Mouse (Mus musculus) testis, adult 2 months (tissue): ENCODE results near the gene Sacm1l. TPM values are rescaled to one million over a fixed set of nuclear protein-coding genes. Genes with fewer than 3 reads are reported as not detected.

Experiments
- H3K27ac ChIP-seq: fragments of 200-500 bp; 2 replicates; pipeline ENCODE4 v1.5.1; 2012; ENCODE audit warnings: low read depth, low read length; ENCODE audit not compliant: control insufficient read depth, insufficient read depth
- H3K27me3 ChIP-seq: fragments of 200-500 bp; 2 replicates; pipeline ENCODE4 v1.6.1; 2012; ENCODE audit warnings: mild to moderate bottlenecking, low read length, moderate library complexity; ENCODE audit not compliant: control insufficient read depth, insufficient read depth
- H3K36me3 ChIP-seq: fragments of 200-500 bp; 2 replicates; pipeline ENCODE4 v1.6.1; 2012; ENCODE audit warnings: mild to moderate bottlenecking, low read length; ENCODE audit not compliant: control insufficient read depth, insufficient read depth
- H3K4me1 ChIP-seq: fragments of 200-500 bp; 2 replicates; pipeline ENCODE4 v1.6.1; 2012; ENCODE audit warnings: low read length; ENCODE audit not compliant: control insufficient read depth, insufficient read depth
- H3K4me3 ChIP-seq: fragments of 200-500 bp; 2 replicates; pipeline ENCODE4 v1.5.1; 2012; ENCODE audit warnings: low read depth, mild to moderate bottlenecking, low read length, moderate library complexity, mixed read lengths; ENCODE audit not compliant: control insufficient read depth
- CTCF ChIP-seq: fragments of 200-500 bp; IDR thresholded peaks from 2 replicates; pipeline ENCODE4 v1.5.1; 2012; ENCODE audit warnings: low read depth, mild to moderate bottlenecking, inconsistent platforms, low read length, moderate library complexity; ENCODE audit not compliant: control insufficient read depth, insufficient read depth, insufficient replicate concordance
- POLR2A ChIP-seq: fragments of 200-500 bp; IDR thresholded peaks from 2 replicates; pipeline ENCODE4 v1.6.1; 2012; ENCODE audit warnings: low read depth, mild to moderate bottlenecking, inconsistent platforms, low read length, moderate library complexity; ENCODE audit not compliant: control insufficient read depth
- polyA plus RNA-seq: library from polyadenylated mRNA; depleted of rRNA; stranded (reverse); fragments of >200 nt; gene quantifications from 2 replicates; pipeline ENCODE4 v1.2.3, GENCODE M21; 2012; rRNA removed

Gene Sacm1l
- polyA plus RNA-seq: 2.9 and 5.1 TPM in 2 replicates

DNA sequence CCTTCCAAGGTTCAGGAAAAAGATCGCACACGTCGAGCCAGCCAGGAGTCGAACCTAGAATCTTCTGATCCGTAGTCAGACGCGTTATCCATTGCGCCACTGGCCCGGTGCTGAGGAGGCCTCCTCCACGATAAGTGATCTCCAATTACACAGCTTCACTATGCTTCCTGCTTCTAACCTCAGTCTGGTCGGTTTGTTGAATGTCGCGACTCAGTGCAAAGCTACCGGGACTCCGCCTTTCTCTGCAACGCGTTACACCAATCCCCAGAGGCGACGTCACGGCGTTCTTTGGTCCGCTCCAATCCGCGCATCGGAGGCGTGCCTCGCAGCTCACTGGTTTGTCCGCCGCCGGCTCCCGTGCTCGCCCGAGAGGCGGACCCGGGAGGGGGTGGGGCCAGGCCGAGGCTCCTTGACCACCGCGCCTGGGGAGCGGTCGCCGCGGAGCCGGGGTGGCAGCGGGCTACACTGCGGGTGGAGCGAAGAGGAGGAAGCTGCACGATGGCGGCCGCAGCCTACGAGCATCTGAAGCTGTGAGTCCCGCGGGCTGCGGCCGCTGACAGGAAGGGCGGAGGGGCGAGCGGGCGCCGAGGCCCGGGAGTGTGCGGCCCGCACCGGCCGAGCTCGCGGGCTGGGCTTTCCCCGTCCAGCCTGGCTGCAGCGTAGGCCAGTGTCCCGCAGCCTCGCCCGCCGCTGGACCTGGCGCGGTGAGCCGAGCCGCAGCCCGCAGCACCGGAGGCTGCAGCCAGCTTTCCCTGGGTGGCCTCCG, at the start of gene Sacm1l:
TSS of gene Sacm1l (plus strand) at position 368 of the 766 bp plus-strand sequence.
- Histone ChIP-seq H3K36me3 (no peaks in the 10 kb centered on the region), H3K4me3 (peak within 1 kb of the TSS; percentile 90), H3K27me3 (no peaks in the 10 kb centered on the region), H3K4me1 (peaks cover 3% of the 10 kb centered on the region), H3K27ac (peak within 1 kb of the TSS; percentile 89)
- peak; percentile 53; the same call in 1 of the 2 replicates for TF ChIP-seq POLR2A
- no peak for TF ChIP-seq CTCF

DNA sequence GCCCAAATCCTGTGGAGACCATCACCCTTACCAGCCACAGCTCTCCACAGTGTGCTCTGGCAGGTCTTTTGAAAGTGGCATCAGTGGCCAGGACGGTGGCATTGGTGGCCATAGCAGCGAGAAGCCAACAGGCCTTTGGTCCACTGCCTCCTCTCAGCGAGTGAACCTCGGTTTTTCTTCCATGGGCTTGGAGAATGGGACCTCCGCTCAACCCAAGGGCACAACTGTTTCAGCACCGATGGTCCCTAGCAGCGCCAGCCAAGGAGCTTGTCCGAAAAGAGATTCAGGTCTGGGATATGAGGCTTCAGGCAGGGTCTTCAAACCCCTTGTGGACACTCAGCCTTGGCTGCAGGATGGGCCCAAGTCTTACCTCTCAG, 49.7 kb upstream of the Sacm1l start:
- Histone ChIP-seq H3K27ac (no peak overlapping the region), H3K4me1 (peaks cover 13% of the 10 kb centered on the region), H3K36me3 (no peaks in the 10 kb centered on the region), H3K4me3 (peak overlapping the region; percentile 20), H3K27me3 (no peaks in the 10 kb centered on the region)
- TF ChIP-seq POLR2A: no peak

DNA sequence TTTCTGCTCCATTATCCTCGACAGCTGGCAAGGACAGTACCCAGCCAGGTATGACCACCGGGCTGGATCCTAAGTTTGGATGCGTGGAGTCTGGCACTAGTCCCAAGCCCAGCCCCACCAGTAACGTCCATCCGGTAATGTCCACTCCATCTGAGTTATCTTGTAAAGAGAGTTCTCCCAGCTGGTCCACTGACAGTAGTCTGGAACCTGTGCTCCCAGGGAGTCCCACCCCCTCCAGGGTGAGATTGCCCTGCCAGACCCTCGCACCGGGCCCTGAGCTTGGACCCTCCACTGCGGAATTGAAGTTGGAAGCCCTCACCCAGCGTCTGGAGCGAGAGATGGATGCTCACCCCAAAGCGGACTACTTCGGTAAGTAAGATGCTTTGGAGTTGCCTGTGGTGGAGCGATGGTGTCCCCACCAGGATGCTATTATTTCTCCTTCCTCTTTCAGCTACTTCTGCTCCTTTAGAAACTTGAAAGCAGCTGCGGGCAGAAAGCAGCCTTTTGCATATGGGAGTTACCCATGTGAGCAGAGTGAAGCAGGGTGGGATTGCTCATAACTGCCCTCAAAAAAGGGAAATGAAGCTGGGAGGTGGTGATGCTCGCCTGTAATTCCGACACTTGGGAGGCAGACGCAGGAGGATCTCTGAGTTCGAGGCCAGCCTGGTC, 49.2 kb upstream of the Sacm1l start:
- Histone ChIP-seq H3K27me3 (no peaks in the 10 kb centered on the region), H3K36me3 (no peaks in the 10 kb centered on the region), H3K27ac (no peak overlapping the region), H3K4me3 (peak overlapping the region; percentile 20), H3K4me1 (peaks cover 13% of the 10 kb centered on the region)
- TF ChIP-seq CTCF (no peak), POLR2A (no peak)

DNA sequence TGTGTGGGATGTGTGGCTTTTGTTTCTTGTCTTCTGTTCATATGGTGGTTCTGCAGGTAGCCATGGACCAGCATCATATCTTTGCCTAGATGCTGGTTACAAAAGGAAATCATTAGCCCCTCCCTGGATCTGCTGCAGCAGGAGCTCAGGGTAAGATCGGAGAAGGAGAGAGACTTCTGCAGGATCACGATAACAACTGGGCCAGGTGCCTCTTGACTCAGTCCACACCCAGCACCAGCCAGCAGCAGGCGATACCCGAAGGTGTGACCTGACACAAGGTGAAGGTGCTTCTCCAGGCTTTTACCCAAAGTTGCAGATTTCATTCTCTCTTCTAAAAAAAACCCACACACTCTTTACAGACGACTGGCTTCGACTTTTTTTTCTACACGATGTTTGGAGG, 48.4 kb upstream of the Sacm1l start:
- TF ChIP-seq POLR2A (no peak), CTCF (no peak)
- H3K36me3 ChIP-seq: no peaks in the 10 kb centered on the region
- H3K27ac ChIP-seq: no peak overlapping the region
- no peaks in the 10 kb centered on the region for H3K27me3 ChIP-seq
- no peak overlapping the region; the same call in 1 of the 2 replicates for H3K4me3 ChIP-seq
- peaks cover 13% of the 10 kb centered on the region for H3K4me1 ChIP-seq

DNA sequence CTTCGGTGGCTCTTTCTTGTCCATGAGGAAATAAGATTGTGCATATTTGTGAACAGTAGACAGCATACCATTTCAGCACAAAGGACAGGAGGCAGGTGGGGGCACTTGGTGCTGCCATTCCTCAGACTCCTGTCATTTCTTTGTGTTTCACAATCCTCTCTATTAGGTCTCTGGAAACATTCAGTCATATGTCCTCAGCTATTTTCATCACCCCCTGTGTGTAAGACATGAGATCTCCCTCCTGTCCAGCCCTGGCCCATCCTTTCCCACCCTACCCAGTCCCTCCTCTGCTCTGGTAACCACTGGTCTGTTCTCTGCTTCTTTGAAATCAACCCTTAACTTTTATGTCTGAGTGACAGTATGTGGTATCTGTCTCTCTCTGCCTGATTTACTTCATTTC, 46.0 kb upstream of the Sacm1l start:
- no peak overlapping the region for H3K27ac ChIP-seq
- TF ChIP-seq CTCF (no peak), POLR2A (no peak)
- H3K4me3 ChIP-seq: no peak overlapping the region
- H3K4me1 ChIP-seq: peaks cover 8% of the 10 kb centered on the region; the same call in 1 of the 2 replicates
- H3K27me3 ChIP-seq: no peaks in the 10 kb centered on the region
- H3K36me3 ChIP-seq: no peaks in the 10 kb centered on the region

DNA sequence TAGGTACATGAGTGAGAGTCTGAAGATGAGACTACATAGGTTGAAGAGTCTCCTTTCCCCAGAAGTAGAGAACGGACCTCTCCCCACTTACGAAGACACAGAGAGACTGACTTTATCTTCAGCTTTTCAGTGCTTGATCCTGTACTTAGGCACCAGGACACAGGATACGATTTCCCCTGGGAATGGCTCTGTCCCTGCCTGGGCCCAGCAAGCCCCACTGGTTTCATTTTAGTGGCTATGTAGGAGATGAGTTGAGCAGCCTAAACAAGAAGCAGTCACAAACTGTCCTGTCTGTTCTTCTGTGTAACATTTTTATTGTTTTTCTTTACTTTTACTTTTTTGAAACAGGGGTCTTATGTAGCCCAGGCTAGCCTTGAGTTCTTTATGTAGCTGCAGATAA, 44.7 kb upstream of the Sacm1l start:
- Histone ChIP-seq H3K4me3 (no peak overlapping the region), H3K27me3 (no peaks in the 10 kb centered on the region), H3K27ac (no peak overlapping the region), H3K4me1 (peaks cover 5% of the 10 kb centered on the region; the same call in 1 of the 2 replicates), H3K36me3 (no peaks in the 10 kb centered on the region)
- TF ChIP-seq POLR2A (no peak), CTCF (no peak)

DNA sequence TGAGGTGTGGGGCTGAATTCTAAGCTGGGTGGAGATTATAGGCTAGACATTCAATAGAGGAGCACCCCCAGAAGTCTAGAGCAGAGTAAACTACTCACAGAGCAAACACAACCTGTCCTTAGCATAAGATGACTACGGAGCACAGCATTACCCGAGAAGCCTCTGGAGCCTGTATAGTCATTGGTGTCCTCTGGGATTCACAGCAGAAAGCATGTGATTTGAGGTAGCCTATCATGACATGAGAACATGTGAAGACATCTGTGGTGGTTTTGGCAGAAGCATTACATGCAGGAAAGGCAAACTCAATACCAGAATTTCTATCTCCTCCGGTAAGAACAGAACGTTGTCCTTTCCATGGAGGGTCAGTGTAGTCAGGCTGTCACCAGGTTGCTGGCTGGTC, 44.0 kb upstream of the Sacm1l start:
- no peaks in the 10 kb centered on the region for H3K27me3 ChIP-seq
- H3K27ac ChIP-seq: no peak overlapping the region
- no peak overlapping the region for H3K4me3 ChIP-seq
- H3K36me3 ChIP-seq: no peaks in the 10 kb centered on the region
- TF ChIP-seq POLR2A (no peak), CTCF (no peak)
- H3K4me1 ChIP-seq: no peaks in the 10 kb centered on the region; the same call in 1 of the 2 replicates
